Mouse (Mus musculus): ENCODE measurements around the gene Mterf1b. TPM values are rescaled to one million over a fixed set of nuclear protein-coding genes. Genes with fewer than 3 reads are reported as not detected.

Mterf1b gene
- polyA plus RNA-seq, 1 experiment from 2014 or later: 3.8 TPM

GRCm38 (mm10) chr5:4232163-4232562 is 40.0 kb downstream of the Mterf1b start:
- Histone ChIP-seq H3K9ac (ENCODE audit: low read length) (no peak overlapping the region), H3K27ac (ENCODE audit: low read depth, low read length) (no peak overlapping the region), H3K4me1 (ENCODE audit: control insufficient read depth, insufficient read depth, low read length) (no peaks in the 10 kb centered on the region), H3K4me3 (ENCODE audit: low read depth, low read length) (no peak overlapping the region), H3K36me3 (ENCODE audit: control insufficient read depth, insufficient read depth, low read length) (no peaks in the 10 kb centered on the region), H3K4me2 (no peak overlapping the region), H3K27me3 (ENCODE audit: control insufficient read depth, insufficient read depth, low read length) (no peaks in the 10 kb centered on the region), H3K9me3 (ENCODE audit: control insufficient read depth, low read length) (no peaks in the 10 kb centered on the region)
- ATAC-seq (ENCODE audit: low FRiP score): no peak
- DNase-seq (ENCODE audit: low spot score, missing footprints): no peak
- WGBS: 83% methylated on average over 2 of the region's 2 CpGs

GRCm38 (mm10) chr5:4234505-4234904 is 42.3 kb downstream of the Mterf1b start:
- H3K9ac ChIP-seq (ENCODE audit: low read length): no peak overlapping the region
- no peaks in the 10 kb centered on the region for H3K4me1 ChIP-seq (ENCODE audit: control insufficient read depth, insufficient read depth, low read length)
- no peak for DNase-seq (ENCODE audit: low spot score, missing footprints)
- no peaks in the 10 kb centered on the region for H3K27me3 ChIP-seq (ENCODE audit: control insufficient read depth, insufficient read depth, low read length)
- no peaks in the 10 kb centered on the region for H3K36me3 ChIP-seq (ENCODE audit: control insufficient read depth, insufficient read depth, low read length)
- ATAC-seq (ENCODE audit: low FRiP score): no peak
- no peaks in the 10 kb centered on the region for H3K9me3 ChIP-seq (ENCODE audit: control insufficient read depth, low read length)
- no peak overlapping the region for H3K4me2 ChIP-seq
- no peak overlapping the region for H3K4me3 ChIP-seq (ENCODE audit: low read depth, low read length)
- 64% methylated on average over 2 of the region's 2 CpGs for WGBS
- H3K27ac ChIP-seq (ENCODE audit: low read depth, low read length): no peak overlapping the region

- DNase-seq (ENCODE audit: low spot score, missing footprints) (no peak), ATAC-seq (ENCODE audit: low FRiP score) (no peak)
- Histone ChIP-seq H3K36me3 (ENCODE audit: control insufficient read depth, insufficient read depth, low read length) (no peaks in the 10 kb centered on the region), H3K9me3 (ENCODE audit: control insufficient read depth, low read length) (no peaks in the 10 kb centered on the region), H3K4me1 (ENCODE audit: control insufficient read depth, insufficient read depth, low read length) (no peaks in the 10 kb centered on the region), H3K4me2 (no peak overlapping the region), H3K27ac (ENCODE audit: low read depth, low read length) (no peak overlapping the region), H3K27me3 (ENCODE audit: control insufficient read depth, insufficient read depth, low read length) (no peaks in the 10 kb centered on the region), H3K9ac (ENCODE audit: low read length) (no peak overlapping the region), H3K4me3 (ENCODE audit: low read depth, low read length) (no peak overlapping the region)
- WGBS: 73% methylated on average over 2 of the region's 2 CpGs
Measured at GRCm38 (mm10) chr5:4240120-4240519, 48.0 kb downstream of the Mterf1b start.

- Histone ChIP-seq H3K4me3 (ENCODE audit: low read depth, low read length) (no peak overlapping the region), H3K36me3 (ENCODE audit: control insufficient read depth, insufficient read depth, low read length) (no peaks in the 10 kb centered on the region), H3K27me3 (ENCODE audit: control insufficient read depth, insufficient read depth, low read length) (no peaks in the 10 kb centered on the region), H3K9me3 (ENCODE audit: control insufficient read depth, low read length) (no peaks in the 10 kb centered on the region), H3K4me1 (ENCODE audit: control insufficient read depth, insufficient read depth, low read length) (no peaks in the 10 kb centered on the region), H3K27ac (ENCODE audit: low read depth, low read length) (no peak overlapping the region), H3K4me2 (no peak overlapping the region), H3K9ac (ENCODE audit: low read length) (no peak overlapping the region)
- ATAC-seq (ENCODE audit: low FRiP score) (no peak), DNase-seq (ENCODE audit: low spot score, missing footprints) (no peak)
- 87% methylated on average over 3 of the region's 3 CpGs for WGBS
Measured at GRCm38 (mm10) chr5:4245004-4245403, 52.8 kb downstream of the Mterf1b start.

GRCm38 (mm10) chr5:4246095-4246494 is 53.9 kb downstream of the Mterf1b start:
- no peak overlapping the region for H3K4me2 ChIP-seq
- H3K4me1 ChIP-seq (ENCODE audit: control insufficient read depth, insufficient read depth, low read length): no peaks in the 10 kb centered on the region
- ATAC-seq (ENCODE audit: low FRiP score) (no peak), DNase-seq (ENCODE audit: low spot score, missing footprints) (no peak)
- WGBS: 90% methylated on average over 2 of the region's 2 CpGs
- H3K9ac ChIP-seq (ENCODE audit: low read length): no peak overlapping the region
- H3K27me3 ChIP-seq (ENCODE audit: control insufficient read depth, insufficient read depth, low read length): no peaks in the 10 kb centered on the region
- no peak overlapping the region for H3K27ac ChIP-seq (ENCODE audit: low read depth, low read length)
- H3K9me3 ChIP-seq (ENCODE audit: control insufficient read depth, low read length): no peaks in the 10 kb centered on the region
- no peak overlapping the region for H3K4me3 ChIP-seq (ENCODE audit: low read depth, low read length)
- no peaks in the 10 kb centered on the region for H3K36me3 ChIP-seq (ENCODE audit: control insufficient read depth, insufficient read depth, low read length)

Other genes with a start within 250 kb of the Mterf1b start
- gene Cyp51, start 87.6 kb upstream of the Mterf1b start, polyA plus RNA-seq (2014; fragmentation: Nextera tagmentation; extraction: Ambion mirVana): 176 and 200 TPM in 2 replicates